8 mouse cellular contexts compared by ENCODE assay signal in the genomic region with DNA sequence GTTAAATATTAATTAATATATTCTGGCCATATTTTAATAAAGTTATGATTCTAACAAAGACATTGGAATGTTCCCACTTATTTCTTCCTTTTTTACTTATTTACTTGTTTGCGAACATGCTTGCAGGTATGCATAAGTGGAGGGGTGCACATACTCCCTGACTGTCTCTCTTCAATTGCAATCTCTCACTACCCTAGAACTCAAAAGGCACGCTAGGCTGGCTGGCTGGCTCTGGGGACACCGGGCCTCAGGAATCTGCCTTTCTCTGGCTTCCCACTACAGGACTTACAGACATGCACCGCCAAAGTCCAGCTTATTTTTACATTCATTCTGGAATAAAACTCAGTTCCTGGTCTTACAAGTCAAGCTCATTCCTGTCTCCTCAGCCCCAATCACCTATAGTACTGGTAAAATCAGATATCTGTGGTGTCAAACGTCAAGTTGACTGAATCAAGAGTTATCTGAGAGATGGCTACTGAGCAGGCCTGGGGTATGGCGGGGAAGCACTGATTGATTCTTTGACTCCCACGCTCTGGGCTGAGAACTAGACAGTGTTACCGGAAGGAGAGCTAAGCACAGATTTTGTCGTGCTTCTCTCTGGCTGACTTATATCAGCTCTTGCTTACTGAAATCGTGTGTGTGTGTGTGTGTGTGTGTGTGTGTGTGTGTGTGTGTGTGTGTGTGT. TPM values are rescaled to one million over a fixed set of nuclear protein-coding genes. Genes with fewer than 3 reads are reported as not detected.
A peak's percentile ranks its signal among the peaks of the same experiment; 100 is the strongest.
DNase-seq lines count a peak whose midpoint lies in the region; ATAC-seq and TF ChIP-seq lines count a peak whose summit lies in the region.

No protein-coding gene starts in this region.

- H3K4me2 ChIP-seq in kidney, embryonic 14.5 days (replicated peaks; ENCODE audit: low read depth, low read length), result peak overlapping the region; percentile 21; the same call in 1 of the 2 replicates
- peak overlapping the region; percentile 23 for H3K4me2 ChIP-seq in embryonic facial prominence, embryonic 13.5 days
- no peak overlapping the region; the same call in 1 of the 2 replicates for H3K4me2 ChIP-seq in midbrain, embryonic 12.5 days (replicated peaks)

- H3K9me3 ChIP-seq in kidney, embryonic 14.5 days (ENCODE audit: control insufficient read depth, low read length), result no peaks in the 10 kb centered on the region
- no peaks in the 10 kb centered on the region for H3K9me3 ChIP-seq in ES-Bruce4 (replicated peaks; ENCODE audit: control insufficient read depth, insufficient read depth, low read length, poor library complexity, severe bottlenecking)
- H3K9me3 ChIP-seq in embryonic facial prominence, embryonic 13.5 days, result no peaks in the 10 kb centered on the region
- H3K9me3 ChIP-seq in midbrain, embryonic 12.5 days, result no peaks in the 10 kb centered on the region

- 53% methylated on average over 10 of the region's 10 CpGs for WGBS in kidney, embryonic 14.5 days
- 54% methylated on average over 10 of the region's 10 CpGs for WGBS in embryonic facial prominence, embryonic 13.5 days
- 56% methylated on average over 10 of the region's 10 CpGs for WGBS in midbrain, embryonic 12.5 days

- DNase-seq in kidney, adult 11 months, result no peak
- DNase-seq in cerebellum, postnatal 10 days, result no peak
- no peak for DNase-seq in c-Kit-positive CD71-positive TER-119-positive erythroid progenitor cells, embryonic 14.5 days (ENCODE audit: low spot score)
- no peak for DNase-seq in thymus, postnatal 25 days

- peaks cover 2% of the 10 kb centered on the region; the same call in 1 of the 2 replicates for H3K36me3 ChIP-seq in kidney, embryonic 14.5 days (ENCODE audit: control insufficient read depth, insufficient read depth, low read length)
- peaks cover 3% of the 10 kb centered on the region for H3K36me3 ChIP-seq in ES-Bruce4 (ENCODE audit: control insufficient read depth, insufficient read depth, low read length, poor library complexity, severe bottlenecking)
- no peaks in the 10 kb centered on the region for H3K36me3 ChIP-seq in embryonic facial prominence, embryonic 13.5 days
- no peaks in the 10 kb centered on the region for H3K36me3 ChIP-seq in midbrain, embryonic 12.5 days

- H3K9ac ChIP-seq in kidney, embryonic 14.5 days (ENCODE audit: low read depth, low read length), result no peak overlapping the region
- H3K9ac ChIP-seq in ES-Bruce4 (ENCODE audit: low read depth, poor library complexity, severe bottlenecking), result no peak overlapping the region
- H3K9ac ChIP-seq in embryonic facial prominence, embryonic 13.5 days, result no peak overlapping the region
- H3K9ac ChIP-seq in midbrain, embryonic 12.5 days (replicated peaks), result no peak overlapping the region

- no peak overlapping the region for H3K27ac ChIP-seq in kidney, embryonic 14.5 days (ENCODE audit: low read depth, low read length)
- no peak overlapping the region; the same call in 1 of the 2 replicates for H3K27ac ChIP-seq in ES-Bruce4 (ENCODE audit: insufficient read depth, low read length)
- H3K27ac ChIP-seq in embryonic facial prominence, embryonic 13.5 days, result no peak overlapping the region
- H3K27ac ChIP-seq in midbrain, embryonic 12.5 days (replicated peaks), result no peak overlapping the region

- H3K4me3 ChIP-seq in kidney, embryonic 14.5 days (ENCODE audit: low read length), result no peak overlapping the region
- H3K4me3 ChIP-seq in ES-Bruce4 (ENCODE audit: low read depth, low read length), result 0 out of 2 replicates have a peak overlapping the region, but pooled peaks have one; percentile 4
- H3K4me3 ChIP-seq in embryonic facial prominence, embryonic 13.5 days, result no peak overlapping the region
- H3K4me3 ChIP-seq in midbrain, embryonic 12.5 days, result no peak overlapping the region

- no peaks in the 10 kb centered on the region for H3K27me3 ChIP-seq in kidney, embryonic 14.5 days (ENCODE audit: control insufficient read depth, insufficient read depth, low read length)
- H3K27me3 ChIP-seq in ES-Bruce4 (ENCODE audit: control insufficient read depth, insufficient read depth, low read length, poor library complexity, severe bottlenecking), result no peaks in the 10 kb centered on the region
- H3K27me3 ChIP-seq in embryonic facial prominence, embryonic 13.5 days, result no peaks in the 10 kb centered on the region
- no peaks in the 10 kb centered on the region for H3K27me3 ChIP-seq in midbrain, embryonic 12.5 days

- TF ChIP-seq POLR2A in ES-Bruce4 (IDR thresholded peaks at IDR 0.05; ENCODE audit: insufficient read depth, low read length), result no peak

- TF ChIP-seq EP300 in ES-Bruce4 (IDR thresholded peaks at IDR 0.05; ENCODE audit: insufficient read depth, low read depth, low read length), result no peak

- no peaks in the 10 kb centered on the region for H3K4me1 ChIP-seq in kidney, embryonic 14.5 days (ENCODE audit: control insufficient read depth, insufficient read depth, low read length)
- H3K4me1 ChIP-seq in ES-Bruce4 (ENCODE audit: control insufficient read depth, insufficient read depth, low read length), result no peaks in the 10 kb centered on the region
- H3K4me1 ChIP-seq in embryonic facial prominence, embryonic 13.5 days, result no peaks in the 10 kb centered on the region
- H3K4me1 ChIP-seq in midbrain, embryonic 12.5 days, result no peaks in the 10 kb centered on the region

- no peak for TF ChIP-seq CTCF in ES-Bruce4 (IDR thresholded peaks at IDR 0.05; ENCODE audit: low read depth, low read length)

- peak; percentile 80 for ATAC-seq in kidney, embryonic 14.5 days (ENCODE audit: low FRiP score, low TSS enrichment)
- no peak for ATAC-seq in embryonic facial prominence, embryonic 13.5 days (ENCODE audit: insufficient number of reproducible peaks, insufficient read depth, low FRiP score, low TSS enrichment, low read depth)
- peak; percentile 57; the same call in 1 of the 2 replicates for ATAC-seq in midbrain, embryonic 12.5 days (ENCODE audit: low FRiP score, low read depth)

RNA-seq across cellular contexts. Expression of a gene that starts 21.9 kb away (rescaled TPM):
- polyA plus RNA-seq in kidney, embryonic 14.5 days (2014; fragmentation: Nextera tagmentation; extraction: Ambion mirVana), result 31.5 and 38.1 TPM in 2 replicates
- polyA plus RNA-seq in ES-Bruce4 (2011; ENCODE audit: insufficient read depth, insufficient read length, low read depth, missing spikeins), result 83.3 and 88.5 TPM in 2 replicates
- polyA plus RNA-seq in embryonic facial prominence, embryonic 13.5 days (2015; fragmentation: Nextera tagmentation; extraction: Ambion mirVana), result 20.4 and 27.3 TPM in 2 replicates
- polyA plus RNA-seq in midbrain, embryonic 12.5 days (2016; fragmentation: Nextera tagmentation; extraction: Ambion mirVana), result 15.2 and 21.4 TPM in 2 replicates

RNA-seq across cellular contexts. Expression of a gene that starts 29.5 kb away (rescaled TPM):
- 43.9 and 82.9 TPM in 2 replicates for polyA plus RNA-seq in kidney, embryonic 14.5 days (2014; fragmentation: Nextera tagmentation; extraction: Ambion mirVana)
- 0.59 and 1.5 TPM in 2 replicates for polyA plus RNA-seq in ES-Bruce4 (2011; ENCODE audit: insufficient read depth, insufficient read length, low read depth, missing spikeins)
- 14.7 and 20.5 TPM in 2 replicates for polyA plus RNA-seq in embryonic facial prominence, embryonic 13.5 days (2015; fragmentation: Nextera tagmentation; extraction: Ambion mirVana)
- 11.5 and 12.5 TPM in 2 replicates for polyA plus RNA-seq in midbrain, embryonic 12.5 days (2016; fragmentation: Nextera tagmentation; extraction: Ambion mirVana)
